Comparison of ENCODE assay signal across 28 mouse cellular contexts in genomic region chr6:106155362-106155761, GRCm38 (mm10).
A peak's percentile ranks its signal among the peaks of the same experiment; 100 is the strongest.
DNase-seq lines count a peak whose midpoint lies in the region; ATAC-seq lines count a peak whose summit lies in the region.
"Had no signal": no experiment of that assay in that cellular context is flagged by ENCODE, and none has a peak within 500 bp of the region (broad histone marks: within the 10 kb centered on the region; RNA-seq: fewer than 3 reads in every experiment).

No protein-coding gene starts in this region.

- H3K4me2 ChIP-seq in midbrain, embryonic 14.5 days (ENCODE audit: low read length), result no peak overlapping the region
- no peak overlapping the region for H3K4me2 ChIP-seq in midbrain, embryonic 11.5 days
- no peak overlapping the region for H3K4me2 ChIP-seq in midbrain, embryonic 16.5 days (ENCODE audit: low read length)
- H3K4me2 ChIP-seq: embryonic facial prominence, embryonic 13.5 days; embryonic facial prominence, embryonic 15.5 days; forebrain, embryonic 12.5 days had no signal

- H3K9ac ChIP-seq in midbrain, embryonic 14.5 days (replicated peaks; ENCODE audit: low read length), result no peak overlapping the region
- no peak overlapping the region for H3K9ac ChIP-seq in midbrain, embryonic 11.5 days (ENCODE audit: low read length)
- H3K9ac ChIP-seq in midbrain, embryonic 16.5 days (ENCODE audit: low read depth, low read length), result no peak overlapping the region
- H3K9ac ChIP-seq: embryonic facial prominence, embryonic 13.5 days; embryonic facial prominence, embryonic 15.5 days; forebrain, embryonic 12.5 days had no signal

- DNase-seq in midbrain, embryonic 14.5 days, result peak; percentile 10
- DNase-seq in midbrain, embryonic 11.5 days (ENCODE audit: low spot score, missing footprints), result no peak
- no peak for DNase-seq in midbrain, embryonic 10.5 days (ENCODE audit: low spot score)
- no peak for DNase-seq in right cerebral cortex, postnatal 36 days (ENCODE audit: low spot score in 2 of 2)
- DNase-seq: adrenal gland, adult 8-10 months; adrenal gland, postnatal 14 days; adrenal gland, postnatal 36 days; B cell, adult 2 months; cerebellum, adult 11 months; cerebellum, adult 18-20 months; cerebellum, adult 8-10 months; cerebellum, adult 9-11 months; cerebellum, postnatal 14 days; cerebellum, postnatal 36 days; embryo, embryonic 11 days had no signal

- 77% methylated on average over 3 of the region's 3 CpGs for WGBS in midbrain, embryonic 14.5 days
- WGBS in midbrain, embryonic 11.5 days, result 87% methylated on average over 3 of the region's 3 CpGs
- 83% methylated on average over 3 of the region's 3 CpGs for WGBS in midbrain, embryonic 16.5 days
- WGBS in midbrain, embryonic 10.5 days, result 84% methylated on average over 3 of the region's 3 CpGs

- H3K27me3 ChIP-seq in midbrain, embryonic 14.5 days (ENCODE audit: control insufficient read depth, insufficient read depth, low read length), result no peaks in the 10 kb centered on the region
- H3K27me3 ChIP-seq in midbrain, embryonic 11.5 days (ENCODE audit: control insufficient read depth, insufficient read depth, low read length), result no peaks in the 10 kb centered on the region
- no peaks in the 10 kb centered on the region for H3K27me3 ChIP-seq in midbrain, embryonic 16.5 days (ENCODE audit: control insufficient read depth, insufficient read depth, low read depth, low read length)
- H3K27me3 ChIP-seq in midbrain, embryonic 10.5 days (ENCODE audit: low read depth, poor library complexity, severe bottlenecking), result no peaks in the 10 kb centered on the region
- H3K27me3 ChIP-seq: CH12.LX; embryonic facial prominence, embryonic 13.5 days; embryonic facial prominence, embryonic 15.5 days; forebrain, embryonic 12.5 days; Patski had no signal

- no peaks in the 10 kb centered on the region for H3K36me3 ChIP-seq in midbrain, embryonic 14.5 days (ENCODE audit: control insufficient read depth, insufficient read depth, low read length)
- no peaks in the 10 kb centered on the region for H3K36me3 ChIP-seq in midbrain, embryonic 11.5 days (ENCODE audit: control insufficient read depth, insufficient read depth, low read length)
- no peaks in the 10 kb centered on the region for H3K36me3 ChIP-seq in midbrain, embryonic 16.5 days (ENCODE audit: control insufficient read depth, insufficient read depth, low read length)
- no peaks in the 10 kb centered on the region for H3K36me3 ChIP-seq in midbrain, embryonic 10.5 days
- H3K36me3 ChIP-seq: embryonic facial prominence, embryonic 13.5 days; embryonic facial prominence, embryonic 15.5 days; forebrain, embryonic 10.5 days; forebrain, embryonic 12.5 days; G1E had no signal

- H3K4me1 ChIP-seq in midbrain, embryonic 14.5 days (ENCODE audit: control insufficient read depth, insufficient read depth, low read length), result no peaks in the 10 kb centered on the region
- no peaks in the 10 kb centered on the region for H3K4me1 ChIP-seq in midbrain, embryonic 11.5 days (ENCODE audit: control insufficient read depth, insufficient read depth, low read length)
- no peaks in the 10 kb centered on the region for H3K4me1 ChIP-seq in midbrain, embryonic 16.5 days (ENCODE audit: control insufficient read depth, insufficient read depth, low read length)
- H3K4me1 ChIP-seq in midbrain, embryonic 10.5 days, result no peaks in the 10 kb centered on the region
- H3K4me1 ChIP-seq: embryonic facial prominence, embryonic 13.5 days; embryonic facial prominence, embryonic 15.5 days; forebrain, embryonic 10.5 days; forebrain, embryonic 12.5 days had no signal

- H3K4me3 ChIP-seq in midbrain, embryonic 14.5 days (replicated peaks; ENCODE audit: low read depth, low read length), result no peak overlapping the region
- H3K4me3 ChIP-seq in midbrain, embryonic 11.5 days (ENCODE audit: low read depth, low read length), result no peak overlapping the region
- no peak overlapping the region for H3K4me3 ChIP-seq in midbrain, embryonic 16.5 days (ENCODE audit: low read depth, low read length)
- H3K4me3 ChIP-seq in midbrain, embryonic 10.5 days, result no peak overlapping the region
- H3K4me3 ChIP-seq: embryonic facial prominence, embryonic 13.5 days; embryonic facial prominence, embryonic 15.5 days; erythroblast, embryonic 14.5 days; forebrain, embryonic 10.5 days; forebrain, embryonic 12.5 days had no signal

- H3K9me3 ChIP-seq in midbrain, embryonic 14.5 days (ENCODE audit: control insufficient read depth, low read length), result no peaks in the 10 kb centered on the region
- H3K9me3 ChIP-seq in midbrain, embryonic 11.5 days (ENCODE audit: control insufficient read depth, low read length), result no peaks in the 10 kb centered on the region
- no peaks in the 10 kb centered on the region for H3K9me3 ChIP-seq in midbrain, embryonic 16.5 days (replicated peaks; ENCODE audit: control insufficient read depth, low read length, poor library complexity, severe bottlenecking)
- H3K9me3 ChIP-seq in midbrain, embryonic 10.5 days (replicated peaks), result no peaks in the 10 kb centered on the region
- H3K9me3 ChIP-seq: embryonic facial prominence, embryonic 13.5 days; embryonic facial prominence, embryonic 15.5 days; forebrain, embryonic 10.5 days; forebrain, embryonic 12.5 days; G1E had no signal

- no peak overlapping the region for H3K27ac ChIP-seq in midbrain, embryonic 14.5 days (replicated peaks; ENCODE audit: low read depth, low read length)
- no peak overlapping the region for H3K27ac ChIP-seq in midbrain, embryonic 11.5 days (ENCODE audit: low read depth, low read length)
- H3K27ac ChIP-seq in midbrain, embryonic 16.5 days (ENCODE audit: low read length), result no peak overlapping the region
- no peak overlapping the region for H3K27ac ChIP-seq in midbrain, embryonic 10.5 days (replicated peaks)
- H3K27ac ChIP-seq: embryonic facial prominence, embryonic 13.5 days; embryonic facial prominence, embryonic 15.5 days; forebrain, embryonic 10.5 days; forebrain, embryonic 12.5 days had no signal

- ATAC-seq in midbrain, embryonic 14.5 days (ENCODE audit: low FRiP score, low TSS enrichment), result no peak
- ATAC-seq in midbrain, embryonic 11.5 days (ENCODE audit: low FRiP score), result no peak
- peak; percentile 66 for ATAC-seq in midbrain, embryonic 16.5 days
- ATAC-seq: activated CD4-positive, CD25-positive, alpha-beta regulatory T cell, adult 4 months; CD4-positive, CD25-positive, alpha-beta regulatory T cell, adult 4 months; forebrain, embryonic 14.5 days; forebrain, embryonic 16.5 days; Patski had no signal
